Mouse (Mus musculus): ENCODE results near the gene Shld1. TPM values are rescaled to one million over a fixed set of nuclear protein-coding genes. Genes with fewer than 3 reads are reported as not detected.

Shld1 gene
- total RNA-seq, 2 experiments from 2014 or later, result 7.9 to 8.2 TPM

- DNase-seq (ENCODE audit: low spot score in 2 of 2), result no peak
Measured at GRCm38 (mm10) chr2:132793441-132794203, 106.9 kb downstream of the Shld1 start.

- DNase-seq (ENCODE audit: low spot score in 2 of 2), result no peak
Measured at GRCm38 (mm10) chr2:132794204-132794586, 107.5 kb downstream of the Shld1 start.

Other genes with a start within 250 kb of the Shld1 start
- gene Gpcpd1, start 99.2 kb upstream of the Shld1 start, total RNA-seq (2021), result 10 to 100 TPM; 17.1 to 37.9 TPM
- gene Chgb, start 94.3 kb downstream of the Shld1 start, total RNA-seq (2021), result 1,000 to 10,000 TPM; 1,487 to 1,858 TPM
- 10 to 100 TPM; 16.8 to 20.5 TPM for gene Trmt6, start 129.1 kb downstream of the Shld1 start, total RNA-seq (2021)
- 1 to 10 TPM; 3.4 to 3.7 TPM for gene Mcm8, start 129.2 kb downstream of the Shld1 start, total RNA-seq (2021)
- 100 to 1,000 TPM; 111 to 115 TPM for gene Crls1, start 159.7 kb downstream of the Shld1 start, total RNA-seq (2021)
- gene Lrrn4, start 194.0 kb downstream of the Shld1 start, total RNA-seq (2021), result 1 to 10 TPM; 4.4 to 6.9 TPM